Mouse (Mus musculus) adipose tissue, adult 10 weeks (tissue): ENCODE data around the gene Gm21874. TPM values are rescaled to one million over a fixed set of nuclear protein-coding genes. Genes with fewer than 3 reads are reported as not detected.

ENCODE experiments used
- polyA plus RNA-seq: library from polyadenylated mRNA; stranded (reverse); fragments of 350-450 nt; fragmentation: Illumina TruSeq; extraction: RNeasy Lipid Tissue Mini Kit (QIAGEN cat#74804); gene quantifications from one replicate; pipeline ENCODE4 v1.2.3, GENCODE M21; 2014; ENCODE audit warnings: low read depth, low replicate concordance

Gene Gm21874
- not detected for polyA plus RNA-seq

GRCm38 (mm10) chrY:9416048-9416447 lies at the start of gene Gm21874:
Gene Gm21874, minus strand, starts transcription at chrY:9416148.

Other genes starting within 250 kb of the Gm21874 start
- not detected for gene Gm21721, start 214.0 kb downstream of the Gm21874 start, polyA plus RNA-seq
- gene Gm21812, start 69.0 kb downstream of the Gm21874 start, polyA plus RNA-seq, result not detected